Mouse (Mus musculus) layer of hippocampus, postnatal 25 days (tissue): Measurements from ENCODE around the gene Nfix. TPM values are rescaled to one million over a fixed set of nuclear protein-coding genes. Genes with fewer than 3 reads are reported as not detected.
A peak's percentile ranks its signal among the peaks of the same experiment; 100 is the strongest.

Experiments
- DNase-seq, 2 experiments: peaks; one replicate each; pipeline ENCODE4 v3.0.0; 2022; ENCODE audit warnings: mixed read lengths in 2 of 2, low spot score in 1 of 2; ENCODE audit errors: extremely low spot score in 1 of 2
- total RNA-seq, 2 experiments: library from RNA; stranded (reverse); gene quantifications; 2 replicates each; pipeline ENCODE4 v1.2.3; 2021

The Nfix gene
- total RNA-seq = 100 to 1,000 TPM; 406 to 477 TPM

- peak in 1 of 2 experiments; percentile 57 for DNase-seq
Observed at GRCm38 (mm10) chr8:84799999-84800831, at the start of gene Nfix. TSS of gene Nfix (minus strand) at chr8:84800344.

- no peak for DNase-seq
Observed at GRCm38 (mm10) chr8:84847684-84848435, 47.7 kb upstream of the Nfix start.

- DNase-seq = peak; percentile 95 to 97
Observed at GRCm38 (mm10) chr8:84846722-84847572, 46.8 kb upstream of the Nfix start, which contains the start of gene Calr. TSS of gene Calr (minus strand) at chr8:84846934.

GRCm38 (mm10) chr8:84846094-84846721 is 46.1 kb upstream of the Nfix start:
- no peak for DNase-seq

- peak in 1 of 2 experiments; percentile 30 for DNase-seq
Observed at GRCm38 (mm10) chr8:84845355-84846093, 45.4 kb upstream of the Nfix start.

GRCm38 (mm10) chr8:84844397-84845070 is 44.4 kb upstream of the Nfix start:
- DNase-seq = no peak

GRCm38 (mm10) chr8:84841514-84841913 is 41.4 kb upstream of the Nfix start:
- no peak for DNase-seq

- DNase-seq = peak; percentile 85 to 89
Observed at GRCm38 (mm10) chr8:84840248-84840999, 40.3 kb upstream of the Nfix start, which contains the start of gene Rad23a. TSS of gene Rad23a (minus strand) at chr8:84840665.

DNA sequence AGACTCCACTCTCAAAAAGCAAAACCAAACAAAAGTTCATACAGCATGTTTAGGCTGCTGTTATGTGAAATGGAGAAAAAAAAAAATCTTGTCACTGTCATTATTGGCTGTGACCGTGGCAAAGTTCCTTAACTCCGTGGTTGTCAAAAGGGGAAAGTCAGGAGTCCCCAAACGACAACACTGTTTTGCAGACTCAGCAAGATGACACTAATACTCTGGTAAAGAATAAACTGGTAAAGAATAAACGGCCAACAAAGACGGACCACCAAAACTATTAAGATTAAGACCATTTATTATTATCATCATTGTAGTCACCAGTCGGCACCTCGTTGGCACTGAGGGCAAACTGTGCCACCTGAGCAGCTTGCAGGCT is 39.7 kb upstream of the Nfix start:
- no peak for DNase-seq

GRCm38 (mm10) chr8:84839411-84839810 is 39.3 kb upstream of the Nfix start:
- no peak for DNase-seq

DNA sequence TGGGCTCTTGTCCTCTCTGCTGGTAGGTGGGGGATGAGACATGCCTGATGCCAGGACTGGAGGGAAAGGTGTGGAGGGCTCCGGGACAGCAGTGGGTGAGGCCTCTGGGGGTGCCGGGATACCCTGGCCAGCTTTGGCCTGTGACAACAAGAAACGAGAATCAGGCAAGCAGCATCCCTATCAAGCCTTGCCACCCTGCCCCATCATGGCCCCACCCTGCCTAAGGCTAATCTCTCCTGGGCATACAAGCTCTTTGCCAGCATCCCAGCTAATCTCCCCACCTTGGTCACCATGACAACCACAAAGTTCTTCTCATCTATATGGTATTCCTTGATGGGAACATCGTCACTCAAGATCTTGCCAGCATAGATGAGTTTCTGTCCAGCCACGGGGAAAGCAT is 38.4 kb upstream of the Nfix start:
- no peak for DNase-seq

DNA sequence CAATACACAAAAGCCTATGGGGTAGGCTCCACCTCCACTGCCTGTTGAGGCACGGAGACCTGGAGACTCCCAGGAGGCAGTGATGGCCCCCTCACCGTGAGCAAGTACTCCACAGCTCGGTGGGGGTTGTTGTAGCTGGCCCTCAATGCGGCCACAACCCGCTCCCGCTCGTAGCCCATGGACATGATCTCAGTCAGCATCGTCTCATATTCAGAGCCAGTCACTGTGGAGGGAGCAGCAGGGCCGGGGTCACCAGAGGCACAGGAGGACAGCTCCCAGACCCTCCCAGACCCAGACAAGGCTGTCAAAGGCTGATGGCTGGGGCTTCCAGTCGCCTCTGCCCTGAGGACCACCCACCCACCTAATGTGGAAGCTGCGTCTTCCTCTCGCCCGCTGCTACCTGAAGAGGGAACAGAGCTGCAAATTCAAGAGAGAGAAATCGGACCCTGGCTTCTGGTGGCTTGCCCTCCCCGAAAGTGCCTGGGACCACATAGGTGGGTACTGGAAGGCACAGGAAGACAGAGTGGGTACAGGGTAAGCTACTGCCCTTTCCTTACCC is 37.8 kb upstream of the Nfix start:
- DNase-seq = no peak

DNA sequence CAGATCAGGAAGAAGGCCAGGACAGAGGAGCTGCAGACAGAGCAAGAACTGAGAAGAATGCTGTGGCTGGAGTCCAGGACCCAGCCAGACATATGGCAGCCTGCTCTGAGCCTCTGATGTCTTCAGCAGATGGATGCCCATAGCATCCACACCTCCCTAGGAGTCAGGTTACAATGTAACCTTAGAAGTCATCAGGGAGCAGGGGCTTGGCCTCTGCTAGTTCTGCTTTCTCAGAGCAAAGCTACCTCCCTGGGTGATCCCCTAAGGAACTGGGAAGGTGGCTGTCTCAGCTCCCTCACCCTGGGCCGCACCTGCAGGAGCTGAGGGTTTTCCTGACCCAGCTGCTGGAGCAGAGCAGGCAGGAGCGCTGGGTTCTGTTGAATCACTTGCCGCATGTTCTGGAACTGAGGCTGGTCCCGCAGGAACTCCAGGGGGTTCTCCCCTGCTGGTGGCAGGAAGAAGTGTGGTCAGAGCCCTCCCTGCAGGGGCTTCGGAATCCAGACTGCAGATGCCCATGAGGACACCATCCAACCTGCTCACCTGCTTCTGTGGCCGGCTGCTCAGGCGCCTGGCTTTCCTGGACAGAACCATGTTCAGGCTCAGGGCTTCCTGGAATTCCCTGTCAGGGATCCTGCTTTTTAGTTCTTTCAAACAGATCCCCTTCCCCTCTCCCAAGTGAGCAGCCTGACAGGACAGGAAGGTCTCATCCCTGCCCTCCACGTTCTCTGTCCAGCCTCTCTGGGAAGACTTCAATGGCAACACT is 37.2 kb upstream of the Nfix start:
- DNase-seq = no peak

GRCm38 (mm10) chr8:84834866-84835855 is 35.0 kb upstream of the Nfix start:
- DNase-seq = peak; percentile 76

DNA sequence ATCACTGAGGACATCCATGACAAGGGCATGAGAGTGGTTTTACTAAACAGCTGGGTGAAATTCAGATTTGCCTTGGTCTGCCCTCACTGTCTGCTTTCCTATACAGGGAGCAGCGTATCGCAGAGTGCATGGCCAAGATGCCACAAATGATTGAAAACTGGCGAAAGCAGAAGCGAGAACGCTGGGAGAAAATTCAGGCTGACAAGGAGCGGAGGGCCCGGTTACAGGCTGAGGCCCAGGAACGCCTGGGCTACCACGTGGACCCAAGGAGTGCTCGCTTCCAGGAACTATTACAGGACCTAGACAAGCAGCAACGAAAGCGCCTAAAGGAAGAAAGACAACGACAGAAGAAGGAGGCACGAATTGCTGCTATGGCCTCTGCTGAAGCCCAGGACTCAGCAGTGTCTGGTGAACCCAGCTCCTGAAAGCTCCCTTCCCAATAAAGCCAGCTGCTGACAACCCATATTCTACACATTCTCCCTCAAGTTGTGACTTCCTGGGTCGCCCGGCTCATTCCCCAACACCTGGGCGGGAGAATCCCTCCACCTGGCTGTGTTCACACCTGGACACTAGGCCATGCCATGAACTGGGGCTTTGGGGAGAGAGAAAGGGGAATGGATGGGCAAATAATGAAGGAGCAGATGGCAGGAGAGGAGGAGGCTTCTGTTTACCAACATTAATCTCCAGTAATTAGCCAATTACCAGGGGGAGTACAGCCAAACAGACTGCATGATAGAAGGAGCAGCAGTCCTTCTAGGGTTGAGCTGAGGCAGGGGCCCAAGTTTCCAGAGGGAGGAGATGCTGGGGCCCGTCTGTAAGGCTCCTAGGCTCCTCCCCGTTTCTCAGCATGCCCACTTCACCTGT is 34.1 kb upstream of the Nfix start:
- no peak for DNase-seq
